Mouse (Mus musculus) heart, postnatal 10 days (tissue): ENCODE results near the gene Ears2. TPM values are rescaled to one million over a fixed set of nuclear protein-coding genes. Genes with fewer than 3 reads are reported as not detected.

Experiments
- DNase-seq, 2 experiments: peaks; one replicate each; pipeline ENCODE4 v3.0.0; 2021
- intact Hi-C: fragments of 180-260 bp; cut with DNase I; formaldehyde crosslinking; loops from one replicate; pipeline ENCODE4 v1.15.1; 2025
- total RNA-seq, 2 experiments: library from RNA; stranded (reverse); gene quantifications; 2 replicates each; pipeline ENCODE4 v1.2.3; 2021

Gene Ears2
- total RNA-seq, 2 experiments from 2014 or later: 15.9 to 16.3 TPM

GRCm38 (mm10) chr7:122046813-122047212, 20.2 kb downstream of the Ears2 start:
- DNase-seq: peak; percentile 23 to 42
- intact Hi-C loops: no loop called here

- DNase-seq: no peak
- intact Hi-C loops: no loop called here
Observed at GRCm38 (mm10) chr7:122045711-122046110, 21.4 kb downstream of the Ears2 start.

- DNase-seq: peak; percentile 87 to 88
- intact Hi-C loops: no loop called here
Observed at GRCm38 (mm10) chr7:122045181-122045634, 21.9 kb downstream of the Ears2 start.

- intact Hi-C loops: no loop called here
- DNase-seq: no peak
Observed at GRCm38 (mm10) chr7:122044106-122044505, 23.0 kb downstream of the Ears2 start.

- intact Hi-C loops: loop anchor here (2.0 kb wide), 2 partner anchors 32 to 66 kb away; partner anchors contain the start of genes Ears2, Ndufab1 and Ubfd1
- peak; percentile 54 to 67 for DNase-seq
Observed at GRCm38 (mm10) chr7:122034348-122034747, 32.7 kb downstream of the Ears2 start.

- intact Hi-C loops: no loop called here
- DNase-seq: no peak
Observed at GRCm38 (mm10) chr7:122033371-122033770, 33.7 kb downstream of the Ears2 start.

- intact Hi-C loops: no loop called here
- DNase-seq: no peak
Observed at GRCm38 (mm10) chr7:122022131-122022530, 44.9 kb downstream of the Ears2 start.

GRCm38 (mm10) chr7:122020667-122021354, 46.3 kb downstream of the Ears2 start, which contains the start of gene Gga2:
Gga2 (minus strand) TSS chr7:122021222.
- intact Hi-C loops: loop anchor here (1.0 kb wide), 1 partner anchor 45 kb away; no protein-coding TSS in a partner anchor
- peak; percentile 91 to 92 for DNase-seq

GRCm38 (mm10) chr7:122020273-122020666, 46.8 kb downstream of the Ears2 start:
- intact Hi-C loops: loop anchor here (1.0 kb wide), 1 partner anchor 46 kb away; no protein-coding TSS in a partner anchor
- peak in 1 of 2 experiments; percentile 28 for DNase-seq

GRCm38 (mm10) chr7:122018978-122019377, 48.1 kb downstream of the Ears2 start:
- intact Hi-C loops: no loop called here
- no peak for DNase-seq

- DNase-seq: no peak
- intact Hi-C loops: no loop called here
Observed at GRCm38 (mm10) chr7:122018247-122018646, 48.8 kb downstream of the Ears2 start.

- peak; percentile 26 to 31 for DNase-seq
- intact Hi-C loops: no loop called here
Observed at GRCm38 (mm10) chr7:122015734-122016133, 51.3 kb downstream of the Ears2 start.

- intact Hi-C loops: no loop called here
- peak; percentile 61 for DNase-seq
Observed at GRCm38 (mm10) chr7:122015105-122015504, 52.0 kb downstream of the Ears2 start.

GRCm38 (mm10) chr7:122012949-122013348, 54.1 kb downstream of the Ears2 start:
- intact Hi-C loops: no loop called here
- DNase-seq: no peak

GRCm38 (mm10) chr7:122012370-122012769, 54.7 kb downstream of the Ears2 start:
- peak; percentile 21 to 31 for DNase-seq
- intact Hi-C loops: no loop called here

- no peak for DNase-seq
- intact Hi-C loops: no loop called here
Observed at GRCm38 (mm10) chr7:122000396-122000795, 66.7 kb downstream of the Ears2 start.

GRCm38 (mm10) chr7:121995961-121996360, 71.1 kb downstream of the Ears2 start:
- intact Hi-C loops: no loop called here
- no peak for DNase-seq

Other genes starting within 250 kb of the Ears2 start
- gene Scnn1b, start 202.2 kb downstream of the Ears2 start, total RNA-seq: not detected
- gene Cog7, start 85.6 kb downstream of the Ears2 start, total RNA-seq: 10 to 100 TPM; 16.0 to 19.2 TPM
- gene Gga2, start 46.0 kb downstream of the Ears2 start, total RNA-seq: 10 to 100 TPM; 42.1 TPM
- 10 to 100 TPM; 41.5 to 50.2 TPM for gene Ubfd1, start 88 bp downstream of the Ears2 start, total RNA-seq
- 1,000 to 10,000 TPM; 1,393 to 1,403 TPM for gene Ndufab1, start 34.6 kb upstream of the Ears2 start, total RNA-seq
- gene Palb2, start 65.7 kb upstream of the Ears2 start, total RNA-seq: 1 to 10 TPM; 1.7 to 2.0 TPM
- gene Dctn5, start 65.8 kb upstream of the Ears2 start, total RNA-seq: 10 to 100 TPM; 37.2 to 37.9 TPM
- 10 to 100 TPM; 12.2 to 14.5 TPM for gene Plk1, start 92.2 kb upstream of the Ears2 start, total RNA-seq
- not detected for gene Ern2, start 118.9 kb upstream of the Ears2 start, total RNA-seq
- 1 to 10 TPM; 2.4 to 2.6 TPM for gene Chp2, start 152.2 kb upstream of the Ears2 start, total RNA-seq
- gene Prkcb, start 221.5 kb upstream of the Ears2 start, total RNA-seq: 1 to 10 TPM; 2.3 to 3.6 TPM